Mouse (Mus musculus) lung, adult 2 months (tissue): ENCODE data around the gene Klhl32.

Source experiments
- CTCF ChIP-seq: fragments of 200-500 bp; IDR thresholded peaks from 2 replicates; pipeline ENCODE4 v1.5.1; 2011; ENCODE audit warnings: mild to moderate bottlenecking, low read length, control low read depth; ENCODE audit not compliant: insufficient read depth
- POLR2A ChIP-seq: fragments of 200-500 bp; IDR thresholded peaks from 2 replicates; pipeline ENCODE4 v1.6.1; 2011; ENCODE audit warnings: low read depth, mild to moderate bottlenecking, control low read depth, low read length, borderline replicate concordance; ENCODE audit errors: extremely low read depth

DNA sequence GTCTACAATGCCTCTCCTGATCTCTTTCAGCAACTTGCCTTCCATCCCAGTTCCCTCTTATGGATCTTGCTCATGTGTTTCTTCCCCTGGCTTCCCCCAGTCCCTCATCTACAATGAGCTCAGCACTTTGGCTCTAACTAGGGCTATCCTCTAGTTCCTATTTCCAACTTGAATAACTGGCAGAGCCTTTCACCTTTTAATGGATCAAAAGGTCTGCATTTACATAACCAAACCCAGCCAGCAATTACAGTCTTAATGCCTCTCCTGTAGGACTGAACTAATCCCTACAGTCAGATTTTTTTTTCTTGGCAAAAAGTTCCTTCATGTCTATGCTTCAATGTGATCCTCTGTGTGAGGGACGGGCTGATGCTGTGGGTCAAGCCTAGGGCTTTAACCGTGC is 3.5 kb downstream of the Klhl32 start:
- TF ChIP-seq CTCF (no peak), POLR2A (no peak)
